Mouse (Mus musculus) spleen, postnatal 10 days (tissue): ENCODE results near the gene Ube2m.

Source experiments
- DNase-seq, 2 experiments: peaks; one replicate each; pipeline ENCODE4 v3.0.0; 2021 to 2022; ENCODE audit warnings: low spot score in 2 of 2

Gene Ube2m

DNA sequence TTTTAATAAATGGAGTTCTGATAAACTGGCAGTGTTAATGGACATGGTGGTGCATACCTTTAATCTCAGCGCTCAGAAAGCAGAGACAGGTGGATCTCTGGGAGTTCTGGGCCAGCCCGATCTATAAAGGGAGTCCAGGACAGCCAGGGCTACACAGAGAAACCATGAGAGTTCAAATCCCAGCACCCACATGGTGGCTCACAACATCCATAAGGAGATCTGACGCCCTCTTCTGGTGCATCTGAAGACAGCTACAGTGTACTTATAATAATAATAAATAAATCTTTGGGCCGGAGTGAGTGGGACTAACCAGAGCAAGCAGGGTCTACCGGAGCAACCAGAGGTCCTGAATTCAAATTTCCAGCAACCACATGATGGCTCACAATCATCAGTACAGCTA, 34.7 kb downstream of the Ube2m start:
- no peak for DNase-seq

DNA sequence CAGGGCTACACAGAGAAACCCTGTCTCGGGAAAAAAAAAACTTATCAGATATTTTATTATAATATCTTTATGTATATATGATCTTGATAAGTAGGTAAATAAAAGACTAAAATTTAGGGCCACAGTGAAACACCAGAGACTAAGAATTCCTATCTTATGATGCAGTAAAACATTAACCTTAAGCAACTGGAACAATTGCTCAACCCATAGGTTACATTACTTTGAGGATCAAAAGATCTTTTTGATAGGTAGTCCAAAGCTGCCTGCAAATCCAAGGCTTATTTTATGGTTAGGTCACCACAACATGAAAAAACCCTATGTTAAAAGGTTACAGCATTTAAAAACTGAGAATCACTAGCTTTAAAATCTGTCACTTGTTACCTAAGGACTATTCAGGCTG, 36.5 kb downstream of the Ube2m start:
- DNase-seq: no peak

DNA sequence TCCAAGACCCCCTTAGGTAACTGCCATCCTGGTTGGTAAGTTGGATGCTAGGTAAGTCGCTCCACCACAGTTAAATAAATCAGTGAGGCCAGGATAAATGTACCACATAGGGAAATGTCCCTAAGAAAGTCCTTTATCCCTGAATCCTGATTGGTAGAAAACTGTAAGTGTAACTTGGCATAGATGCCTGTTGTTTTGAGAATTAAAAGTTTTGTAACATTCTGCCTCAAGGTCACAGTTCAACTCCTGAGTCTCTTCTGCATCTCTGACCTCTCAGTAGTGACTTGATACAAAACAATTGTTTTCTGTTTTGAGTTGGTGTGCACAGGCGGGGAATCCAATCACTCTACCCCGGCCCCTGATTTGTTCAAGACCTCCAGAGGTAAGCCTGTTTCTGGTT, 39.2 kb downstream of the Ube2m start, which contains the start of gene Trim28:
Trim28 (plus strand) TSS at position 264 of the 400 bp plus-strand sequence.
- no peak for DNase-seq

DNA sequence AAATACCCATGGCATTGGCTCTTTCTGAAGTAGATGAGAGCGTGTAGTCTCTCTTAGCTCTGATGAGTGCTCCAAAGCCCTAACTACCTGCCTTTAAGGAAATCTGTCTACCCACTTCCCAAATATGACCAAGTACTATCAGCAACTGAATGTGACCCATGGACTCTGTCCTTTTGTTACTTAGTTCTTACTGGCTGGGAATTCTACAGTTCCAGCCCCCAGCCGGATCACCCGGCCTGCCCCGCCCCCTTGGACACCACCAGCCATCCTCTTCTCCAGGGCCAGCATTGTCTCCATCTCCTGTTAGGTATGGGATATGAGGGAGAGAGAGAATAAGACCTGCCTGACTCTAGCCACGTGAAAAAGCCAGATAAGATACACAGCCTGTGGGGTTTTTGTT, 40.0 kb downstream of the Ube2m start, which contains the start of gene Slc27a5:
Slc27a5 (minus strand) TSS at position 140 of the 400 bp plus-strand sequence.
- DNase-seq: no peak

DNA sequence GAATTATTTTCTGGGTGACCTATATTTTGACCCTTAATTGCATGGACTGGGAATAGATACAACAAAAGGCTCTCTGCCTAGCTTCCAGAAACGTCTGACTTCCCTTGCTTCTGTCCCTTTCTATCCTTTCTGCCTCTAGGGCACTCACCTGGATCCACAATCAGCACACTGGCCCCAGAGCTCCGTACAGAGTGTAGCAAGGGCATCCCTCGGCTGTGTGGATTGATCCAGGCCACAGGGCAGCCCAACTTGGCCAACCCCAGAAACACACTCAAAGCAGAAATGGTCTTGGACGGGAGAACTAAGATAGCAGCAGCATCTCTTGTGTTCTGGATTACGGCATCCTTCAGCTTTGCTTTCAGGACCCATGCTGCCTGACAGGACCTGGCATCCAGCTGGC, 40.8 kb downstream of the Ube2m start:
- no peak for DNase-seq

DNA sequence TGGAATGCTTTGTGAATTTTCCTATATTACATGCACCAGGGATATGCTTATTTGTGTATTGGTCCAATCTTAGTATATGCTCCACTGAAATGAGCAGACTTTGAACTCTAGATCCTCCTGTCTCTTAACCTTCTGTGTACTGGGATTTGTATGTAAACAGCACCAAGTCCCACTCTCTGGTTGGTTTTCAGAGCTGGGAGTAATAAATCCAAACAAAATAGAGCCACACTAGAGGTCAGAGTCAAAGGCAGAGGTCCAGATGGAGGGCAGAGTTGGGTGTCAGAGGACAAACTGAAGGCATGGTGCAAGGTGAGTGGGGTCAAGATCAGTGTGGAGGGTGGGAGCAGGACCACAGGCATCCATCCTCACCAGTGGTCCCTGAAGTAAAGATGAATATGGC, 42.2 kb downstream of the Ube2m start:
- DNase-seq: no peak

DNA sequence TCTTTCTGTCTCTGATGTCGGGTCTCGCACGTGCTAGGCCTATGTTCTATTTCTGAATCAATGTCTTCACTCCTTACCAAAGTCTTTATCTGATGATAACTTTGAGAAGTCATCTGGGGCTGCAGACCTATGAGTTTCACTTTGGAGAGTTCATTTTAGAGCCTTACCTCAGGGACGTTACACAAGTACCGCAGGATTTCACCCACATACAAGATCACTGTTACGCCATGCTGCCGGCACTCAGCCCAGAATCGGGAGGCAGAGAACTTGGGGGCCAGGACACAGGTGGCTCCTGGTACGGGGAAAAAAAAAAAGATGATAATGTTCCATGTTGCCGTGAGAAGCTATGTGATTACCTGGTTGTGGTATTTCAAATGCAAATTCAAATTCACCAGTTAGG, 44.9 kb downstream of the Ube2m start:
- DNase-seq: no peak

DNA sequence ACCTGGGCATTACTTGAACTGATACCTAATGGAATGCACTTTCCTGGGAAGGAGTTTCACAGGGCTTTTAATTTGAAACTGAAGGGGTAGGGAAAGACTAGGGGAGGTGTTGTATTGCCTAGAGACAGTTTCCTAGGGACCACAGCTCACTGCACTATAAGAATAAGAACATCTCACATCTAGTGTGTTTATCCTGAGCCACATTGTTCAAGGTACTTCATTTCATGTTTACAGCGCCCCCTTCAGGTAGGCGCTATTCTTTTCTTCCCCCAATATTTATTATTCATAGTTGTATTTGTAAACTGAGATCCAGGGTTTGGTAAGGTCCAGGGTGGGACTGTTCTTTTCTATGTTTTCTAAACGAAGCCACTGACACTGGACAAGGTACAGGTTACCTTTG, 45.9 kb downstream of the Ube2m start:
- peak in 1 of 2 experiments; percentile 69 for DNase-seq

DNA sequence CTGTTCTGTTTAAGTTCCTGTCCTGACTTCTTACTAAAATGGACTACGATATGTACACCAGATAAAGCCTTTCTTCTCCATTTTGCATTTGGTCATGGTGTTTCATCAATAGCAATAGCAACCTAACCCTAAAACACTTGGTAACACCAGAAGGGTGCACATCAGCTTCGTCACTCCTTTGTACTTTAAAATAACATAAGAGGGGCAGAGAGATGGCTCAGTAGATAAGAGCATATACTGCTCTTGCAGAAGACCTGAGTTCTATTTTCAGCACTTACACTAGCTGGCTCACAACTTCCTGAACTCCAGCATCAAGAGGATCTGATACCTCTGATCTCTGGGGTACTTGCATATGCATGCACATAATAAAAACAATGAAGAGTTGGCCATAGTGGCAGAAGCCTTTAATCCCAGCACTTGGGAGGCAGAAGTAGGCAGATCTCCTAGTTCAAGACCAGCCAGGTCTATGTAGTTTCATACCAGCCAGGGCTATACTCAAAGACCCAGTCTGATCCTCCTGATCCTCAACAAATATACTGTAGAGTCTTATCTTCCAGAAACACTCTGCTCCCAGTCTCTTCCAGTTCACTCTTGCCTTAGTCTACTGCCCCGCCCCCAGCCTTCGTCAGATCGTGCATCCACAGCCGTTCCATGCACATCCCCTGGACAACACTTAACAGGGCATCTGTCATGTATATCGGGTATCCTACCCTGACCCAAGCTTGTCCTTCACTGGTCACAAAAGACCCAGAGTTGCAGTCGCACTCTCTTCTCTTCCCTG, 50.5 kb downstream of the Ube2m start:
- DNase-seq: peak in 1 of 2 experiments; percentile 47

DNA sequence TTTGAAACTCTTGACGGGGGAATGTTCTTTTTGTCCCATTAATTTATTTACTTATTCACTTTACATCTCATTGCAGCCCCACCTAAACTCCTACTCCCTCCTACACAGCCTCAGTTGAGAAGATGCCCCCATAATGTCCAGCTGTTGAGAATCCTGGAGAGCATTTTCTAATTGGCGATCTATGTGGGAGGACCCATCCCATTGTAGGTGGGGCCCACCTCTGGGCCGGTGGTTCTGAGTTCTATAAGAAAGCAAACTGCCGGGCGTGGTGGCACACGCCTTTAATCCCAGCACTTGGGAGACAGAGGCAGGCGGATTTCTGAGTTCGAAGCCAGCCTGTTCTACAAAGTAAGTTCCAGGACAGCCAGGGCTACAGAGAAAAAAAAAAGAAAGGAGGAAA, 51.2 kb downstream of the Ube2m start:
- no peak for DNase-seq

DNA sequence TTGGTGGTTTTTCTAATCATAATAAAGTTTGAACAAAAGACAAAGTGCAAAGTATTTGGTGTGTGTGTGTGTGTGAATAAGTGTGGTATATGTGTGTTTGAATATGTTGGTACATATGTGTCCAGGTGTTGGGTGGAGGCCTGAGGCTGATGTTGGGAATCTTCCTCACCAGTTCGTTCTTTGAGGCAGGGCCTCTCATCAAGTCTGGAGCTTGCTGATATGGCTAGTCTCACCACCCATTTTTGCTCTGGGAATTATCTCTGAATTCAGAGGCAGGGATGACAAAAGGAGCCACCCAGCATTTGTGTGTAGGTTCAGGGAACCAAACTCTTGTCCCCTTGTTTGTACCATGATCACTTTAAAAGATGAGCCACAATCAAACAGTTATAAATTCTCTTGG, 52.4 kb downstream of the Ube2m start:
- no peak for DNase-seq
